Mouse (Mus musculus) kidney, adult 18-20 months (tissue): ENCODE measurements around the gene H2al1d.
A peak's percentile ranks its signal among the peaks of the same experiment; 100 is the strongest.
"Not testable (repeated sequence)": the region's sequence is repeated elsewhere in the genome, so short reads cannot be mapped to it uniquely, and the experiment has no call there.

Experiments used
- DNase-seq: peaks from one replicate; pipeline ENCODE4 v3.0.0; 2021

Gene H2al1d

DNA sequence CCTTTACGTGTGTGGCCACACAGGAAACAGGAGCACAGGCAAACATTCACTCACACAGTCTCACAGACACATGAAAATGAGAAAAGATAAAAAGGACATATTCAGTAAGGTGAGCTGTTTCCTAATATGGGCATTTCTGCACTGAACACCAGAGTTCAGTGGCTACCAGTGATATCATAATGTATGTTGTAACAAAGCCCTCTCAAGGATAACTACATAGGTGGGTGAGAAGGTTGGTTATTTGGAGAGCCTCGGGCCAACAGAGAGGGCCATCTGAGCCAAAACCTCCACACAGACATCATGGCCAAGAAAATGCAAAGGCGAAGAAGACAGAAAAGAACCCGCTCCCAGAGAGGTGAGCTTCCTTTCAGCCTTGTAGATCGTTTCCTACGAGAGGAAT is at the start of gene H2al1d:
Gene H2al1d (plus strand): TSS at position 301 of the 400 bp plus-strand sequence.
- DNase-seq = not testable (repeated sequence)

DNA sequence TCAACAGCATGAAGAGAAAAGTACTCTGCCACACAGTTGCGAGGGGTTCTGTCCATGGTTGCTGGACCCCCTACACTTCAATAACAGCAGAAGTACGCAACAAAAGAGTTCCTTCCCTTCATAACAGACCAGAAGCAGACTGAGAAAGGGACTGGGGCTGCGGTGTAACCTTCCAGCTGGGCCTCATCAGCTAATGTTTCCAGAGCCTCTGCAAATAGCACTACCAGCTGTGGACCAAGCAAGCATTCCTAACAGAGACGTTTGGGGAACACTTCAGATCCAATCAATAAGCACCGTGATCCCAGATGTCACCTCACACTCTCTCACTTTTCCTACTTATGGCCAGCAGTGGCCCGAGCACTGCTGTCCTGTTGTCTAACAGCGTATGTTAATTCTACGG is 43.7 kb upstream of the H2al1d start:
- no peak for DNase-seq

DNA sequence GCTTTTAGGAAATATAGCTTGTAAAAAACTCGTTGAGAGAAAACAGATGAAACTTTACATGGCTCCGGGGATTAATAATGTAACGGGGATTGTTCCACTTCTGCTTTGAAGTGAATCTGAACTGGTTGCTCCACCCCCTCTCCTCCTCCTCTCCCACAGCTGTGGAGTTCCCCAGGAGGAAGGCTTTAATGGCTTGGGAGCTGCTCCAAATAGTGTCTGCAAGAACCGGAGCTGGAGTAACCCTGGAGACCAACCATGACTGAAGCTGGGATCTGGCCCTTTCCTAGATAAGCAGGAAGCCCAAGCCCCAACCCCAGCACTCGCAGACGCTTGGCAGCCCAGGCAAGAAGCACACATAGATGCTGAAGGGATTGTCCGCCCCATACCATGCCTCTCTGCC is 40.8 kb upstream of the H2al1d start:
- no peak for DNase-seq

DNA sequence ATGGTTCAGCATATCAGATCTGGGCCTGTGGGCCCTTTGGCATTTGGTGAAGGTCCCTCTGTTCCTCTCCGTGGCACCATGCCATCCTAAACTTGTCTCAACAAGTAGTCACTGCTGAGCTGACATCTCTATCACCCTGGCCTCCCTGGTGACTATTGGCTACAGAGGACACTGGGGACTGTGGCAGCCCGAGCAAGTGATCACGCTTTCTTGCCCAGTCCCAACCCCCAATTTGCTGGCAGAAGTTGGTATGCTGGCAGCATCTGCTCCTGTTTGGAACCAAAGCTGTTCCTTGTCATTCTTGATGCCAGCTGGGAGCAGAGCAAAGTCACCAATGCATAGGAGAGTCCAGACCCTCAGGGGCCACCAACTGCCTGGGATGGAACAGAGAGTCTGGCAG is 39.5 kb upstream of the H2al1d start:
- DNase-seq = no peak

DNA sequence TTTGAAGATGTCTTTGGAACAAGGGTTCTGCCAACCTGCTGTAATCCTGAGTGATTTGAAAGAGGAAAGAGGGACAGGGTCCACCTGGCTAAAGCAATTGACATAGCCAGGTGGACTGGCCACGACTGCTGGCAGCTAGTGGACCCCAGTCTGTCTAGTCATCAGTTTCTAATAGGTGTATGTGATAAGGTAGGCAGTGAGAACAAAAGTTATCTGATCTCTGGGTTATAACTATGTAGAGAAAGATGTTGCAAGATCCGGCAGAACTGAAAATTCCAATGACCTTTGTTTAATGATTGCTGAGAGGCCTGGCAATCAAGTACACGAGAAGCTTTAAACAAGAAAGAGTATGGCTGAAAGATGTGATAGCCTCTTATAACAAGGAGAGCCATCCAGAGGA is 35.4 kb upstream of the H2al1d start:
- DNase-seq = no peak

DNA sequence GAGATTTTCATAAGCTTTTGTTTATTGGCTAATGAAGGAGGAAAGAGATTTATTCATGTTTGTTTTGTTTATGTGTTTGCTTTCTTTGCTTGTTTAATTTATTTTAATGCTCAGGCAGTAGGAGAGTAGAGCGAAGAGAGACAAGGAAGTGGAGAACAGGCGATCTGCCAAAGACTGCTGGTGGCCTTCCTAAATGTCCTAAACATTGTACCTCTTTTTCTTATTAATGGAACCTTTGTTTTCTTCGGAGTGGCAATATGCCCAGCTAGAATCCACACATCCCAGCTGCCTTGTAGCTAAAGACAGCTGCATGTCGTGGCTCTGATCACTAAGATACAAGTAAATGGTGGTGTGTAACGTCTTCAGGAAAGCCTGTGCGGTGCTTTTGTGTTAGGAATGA is 31.5 kb upstream of the H2al1d start:
- DNase-seq = no peak

DNA sequence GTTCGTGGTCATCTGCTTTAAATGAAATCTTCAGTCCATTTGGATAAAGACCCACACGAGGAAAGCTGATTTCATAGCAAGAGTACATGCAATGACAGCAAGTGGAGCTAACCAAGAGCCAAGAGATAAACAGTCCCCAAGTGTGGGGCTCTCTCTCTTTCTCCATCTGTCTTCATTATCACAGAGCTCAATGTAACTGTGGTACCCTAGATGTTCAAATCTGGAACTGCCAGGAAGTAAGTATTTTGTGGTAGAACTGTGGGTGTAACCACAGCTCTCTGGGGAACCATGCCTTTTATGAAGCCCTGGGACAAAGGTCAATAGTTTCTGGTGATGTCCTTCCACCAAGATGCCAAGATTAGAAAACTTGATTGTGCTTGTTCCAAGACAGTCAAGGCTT is 27.9 kb upstream of the H2al1d start:
- DNase-seq = no peak

DNA sequence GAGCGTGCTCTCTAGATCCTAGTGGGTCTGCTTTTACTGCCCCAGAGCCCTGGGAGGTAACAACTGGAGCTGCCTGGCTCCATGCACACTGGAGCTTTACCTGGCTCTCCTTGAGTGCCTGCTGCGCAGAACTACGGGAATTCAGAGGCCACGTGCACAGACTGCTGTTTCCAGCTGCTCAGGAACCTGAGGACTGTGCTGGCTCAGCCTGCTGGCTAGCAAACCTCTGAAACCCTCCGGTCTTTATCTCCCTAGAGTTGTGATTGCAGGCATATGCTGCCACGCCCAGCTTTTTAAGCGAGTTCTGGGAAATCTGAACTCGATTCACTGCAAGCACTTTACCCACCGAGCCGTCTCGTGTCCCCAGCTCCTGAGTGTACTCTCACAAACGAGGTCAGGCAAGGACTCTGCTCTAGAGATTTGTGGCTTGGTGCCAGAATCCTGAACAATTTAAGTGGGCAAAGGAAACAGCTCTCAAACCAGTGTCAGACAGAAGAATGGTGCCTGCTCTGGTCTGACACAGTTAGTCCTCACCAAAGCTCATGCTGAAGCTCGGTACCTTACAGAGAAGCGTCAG is 20.2 kb upstream of the H2al1d start:
- peak; percentile 4 for DNase-seq

DNA sequence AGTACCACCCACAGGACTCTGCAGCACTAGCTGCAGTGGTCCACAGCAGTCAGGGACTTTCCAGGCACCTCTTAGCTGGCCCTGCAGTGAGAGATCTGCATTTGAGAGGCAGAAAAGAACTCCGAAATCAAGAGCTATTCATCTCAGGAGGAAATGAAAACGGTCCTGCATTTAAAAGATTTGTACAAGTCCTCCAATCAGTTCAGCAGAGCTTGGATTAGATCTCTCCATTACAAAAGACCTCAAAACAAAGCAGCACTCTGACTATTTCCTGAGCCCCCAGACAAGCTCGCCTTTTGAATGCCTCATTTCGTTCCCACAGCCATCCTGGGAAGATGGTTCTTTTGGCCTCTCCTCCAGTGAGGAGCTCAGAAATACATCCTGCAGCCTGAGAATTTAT is 19.4 kb upstream of the H2al1d start:
- DNase-seq = no peak

DNA sequence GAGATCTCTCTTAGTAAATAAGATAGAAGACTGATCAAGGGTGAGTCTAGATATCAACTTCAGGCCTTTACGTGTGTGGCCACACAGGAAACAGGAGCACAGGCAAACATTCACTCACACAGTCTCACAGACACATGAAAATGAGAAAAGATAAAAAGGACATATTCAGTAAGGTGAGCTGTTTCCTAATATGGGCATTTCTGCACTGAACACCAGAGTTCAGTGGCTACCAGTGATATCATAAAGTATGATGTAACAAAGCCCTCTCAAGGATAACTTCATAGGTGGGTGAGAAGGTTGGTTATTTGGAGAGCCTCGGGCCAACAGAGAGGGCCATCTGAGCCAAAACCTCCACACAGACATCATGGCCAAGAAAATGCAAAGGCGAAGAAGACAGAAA is 9.7 kb upstream of the H2al1d start, which contains the start of gene H2al1a:
Gene H2al1a (plus strand): TSS at position 301 of the 400 bp plus-strand sequence.
- not testable (repeated sequence) for DNase-seq

DNA sequence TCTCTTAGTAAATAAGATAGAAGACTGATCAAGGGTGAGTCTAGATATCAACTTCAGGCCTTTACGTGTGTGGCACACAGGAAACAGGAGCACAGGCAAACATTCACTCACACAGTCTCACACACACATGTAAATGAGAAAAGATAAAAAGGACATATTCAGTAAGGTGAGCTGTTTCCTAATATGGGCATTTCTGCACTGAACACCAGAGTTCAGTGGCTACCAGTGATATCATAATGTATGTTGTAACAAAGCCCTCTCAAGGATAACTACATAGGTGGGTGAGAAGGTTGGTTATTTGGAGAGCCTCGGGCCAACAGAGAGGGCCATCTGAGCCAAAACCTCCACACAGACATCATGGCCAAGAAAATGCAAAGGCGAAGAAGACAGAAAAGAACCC is 6.5 kb upstream of the H2al1d start, which contains the start of gene H2al1b:
Gene H2al1b (plus strand): TSS at position 301 of the 400 bp plus-strand sequence.
- not testable (repeated sequence) for DNase-seq

DNA sequence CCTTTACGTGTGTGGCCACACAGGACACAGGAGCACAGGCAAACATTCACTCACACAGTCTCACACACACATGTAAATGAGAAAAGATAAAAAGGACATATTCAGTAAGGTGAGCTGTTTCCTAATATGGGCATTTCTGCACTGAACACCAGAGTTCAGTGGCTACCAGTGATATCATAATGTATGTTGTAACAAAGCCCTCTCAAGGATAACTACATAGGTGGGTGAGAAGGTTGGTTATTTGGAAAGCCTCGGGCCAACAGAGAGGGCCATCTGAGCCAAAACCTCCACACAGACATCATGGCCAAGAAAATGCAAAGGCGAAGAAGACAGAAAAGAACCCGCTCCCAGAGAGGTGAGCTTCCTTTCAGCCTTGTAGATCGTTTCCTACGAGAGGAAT is 3.3 kb upstream of the H2al1d start, which contains the start of gene H2al1c:
Gene H2al1c (plus strand): TSS at position 301 of the 400 bp plus-strand sequence.
- not testable (repeated sequence) for DNase-seq

DNA sequence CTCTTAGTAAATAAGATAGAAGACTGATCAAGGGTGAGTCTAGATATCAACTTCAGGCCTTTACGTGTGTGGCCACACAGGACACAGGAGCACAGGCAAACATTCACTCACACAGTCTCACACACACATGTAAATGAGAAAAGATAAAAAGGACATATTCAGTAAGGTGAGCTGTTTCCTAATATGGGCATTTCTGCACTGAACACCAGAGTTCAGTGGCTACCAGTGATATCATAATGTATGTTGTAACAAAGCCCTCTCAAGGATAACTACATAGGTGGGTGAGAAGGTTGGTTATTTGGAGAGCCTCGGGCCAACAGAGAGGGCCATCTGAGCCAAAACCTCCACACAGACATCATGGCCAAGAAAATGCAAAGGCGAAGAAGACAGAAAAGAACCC is 3.0 kb downstream of the H2al1d start, which contains the start of gene H2al1e:
Gene H2al1e (plus strand): TSS at position 301 of the 400 bp plus-strand sequence.
- DNase-seq = not testable (repeated sequence)

DNA sequence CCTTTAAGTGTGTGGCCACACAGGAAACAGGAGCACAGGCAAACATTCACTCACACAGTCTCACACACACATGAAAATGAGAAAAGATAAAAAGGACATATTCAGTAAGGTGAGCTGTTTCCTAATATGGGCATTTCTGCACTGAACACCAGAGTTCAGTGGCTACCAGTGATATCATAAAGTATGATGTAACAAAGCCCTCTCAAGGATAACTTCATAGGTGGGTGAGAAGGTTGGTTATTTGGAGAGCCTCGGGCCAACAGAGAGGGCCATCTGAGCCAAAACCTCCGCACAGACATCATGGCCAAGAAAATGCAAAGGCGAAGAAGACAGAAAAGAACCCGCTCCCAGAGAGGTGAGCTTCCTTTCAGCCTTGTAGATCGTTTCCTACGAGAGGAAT is 6.2 kb downstream of the H2al1d start, which contains the start of gene H2al1f:
Gene H2al1f (plus strand): TSS at position 301 of the 400 bp plus-strand sequence.
- not testable (repeated sequence) for DNase-seq

DNA sequence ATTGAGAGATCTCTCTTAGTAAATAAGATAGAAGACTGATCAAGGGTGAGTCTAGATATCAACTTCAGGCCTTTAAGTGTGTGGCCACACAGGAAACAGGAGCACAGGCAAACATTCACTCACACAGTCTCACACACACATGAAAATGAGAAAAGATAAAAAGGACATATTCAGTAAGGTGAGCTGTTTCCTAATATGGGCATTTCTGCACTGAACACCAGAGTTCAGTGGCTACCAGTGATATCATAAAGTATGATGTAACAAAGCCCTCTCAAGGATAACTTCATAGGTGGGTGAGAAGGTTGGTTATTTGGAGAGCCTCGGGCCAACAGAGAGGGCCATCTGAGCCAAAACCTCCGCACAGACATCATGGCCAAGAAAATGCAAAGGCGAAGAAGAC is 9.3 kb downstream of the H2al1d start, which contains the start of gene H2al1g:
Gene H2al1g (plus strand): TSS at position 301 of the 400 bp plus-strand sequence.
- DNase-seq = not testable (repeated sequence)

DNA sequence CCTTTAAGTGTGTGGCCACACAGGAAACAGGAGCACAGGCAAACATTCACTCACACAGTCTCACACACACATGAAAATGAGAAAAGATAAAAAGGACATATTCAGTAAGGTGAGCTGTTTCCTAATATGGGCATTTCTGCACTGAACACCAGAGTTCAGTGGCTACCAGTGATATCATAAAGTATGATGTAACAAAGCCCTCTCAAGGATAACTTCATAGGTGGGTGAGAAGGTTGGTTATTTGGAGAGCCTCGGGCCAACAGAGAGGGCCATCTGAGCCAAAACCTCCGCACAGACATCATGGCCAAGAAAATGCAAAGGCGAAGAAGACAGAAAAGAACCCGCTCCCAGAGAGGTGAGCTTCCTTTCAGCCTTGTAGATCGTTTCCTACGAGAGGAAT is 12.6 kb downstream of the H2al1d start, which contains the start of gene H2al1h:
Gene H2al1h (plus strand): TSS at position 301 of the 400 bp plus-strand sequence.
- not testable (repeated sequence) for DNase-seq

DNA sequence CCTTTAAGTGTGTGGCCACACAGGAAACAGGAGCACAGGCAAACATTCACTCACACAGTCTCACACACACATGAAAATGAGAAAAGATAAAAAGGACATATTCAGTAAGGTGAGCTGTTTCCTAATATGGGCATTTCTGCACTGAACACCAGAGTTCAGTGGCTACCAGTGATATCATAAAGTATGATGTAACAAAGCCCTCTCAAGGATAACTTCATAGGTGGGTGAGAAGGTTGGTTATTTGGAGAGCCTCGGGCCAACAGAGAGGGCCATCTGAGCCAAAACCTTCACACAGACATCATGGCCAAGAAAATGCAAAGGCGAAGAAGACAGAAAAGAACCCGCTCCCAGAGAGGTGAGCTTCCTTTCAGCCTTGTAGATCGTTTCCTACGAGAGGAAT is 15.7 kb downstream of the H2al1d start, which contains the start of gene H2al1i:
Gene H2al1i (plus strand): TSS at position 301 of the 400 bp plus-strand sequence.
- DNase-seq = not testable (repeated sequence)

DNA sequence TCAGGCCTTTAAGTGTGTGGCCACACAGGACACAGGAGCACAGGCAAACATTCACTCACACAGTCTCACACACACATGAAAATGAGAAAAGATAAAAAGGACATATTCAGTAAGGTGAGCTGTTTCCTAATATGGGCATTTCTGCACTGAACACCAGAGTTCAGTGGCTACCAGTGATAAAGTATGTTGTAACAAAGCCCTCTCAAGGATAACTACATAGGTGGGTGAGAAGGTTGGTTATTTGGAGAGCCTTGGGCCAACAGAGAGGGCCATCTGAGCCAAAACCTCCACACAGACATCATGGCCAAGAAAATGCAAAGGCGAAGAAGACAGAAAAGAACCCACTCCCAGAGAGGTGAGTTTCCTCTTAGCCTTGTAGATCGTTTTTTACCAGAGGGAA is 18.9 kb downstream of the H2al1d start, which contains the start of gene H2al1j:
Gene H2al1j (plus strand): TSS at position 301 of the 400 bp plus-strand sequence.
- not testable (repeated sequence) for DNase-seq

DNA sequence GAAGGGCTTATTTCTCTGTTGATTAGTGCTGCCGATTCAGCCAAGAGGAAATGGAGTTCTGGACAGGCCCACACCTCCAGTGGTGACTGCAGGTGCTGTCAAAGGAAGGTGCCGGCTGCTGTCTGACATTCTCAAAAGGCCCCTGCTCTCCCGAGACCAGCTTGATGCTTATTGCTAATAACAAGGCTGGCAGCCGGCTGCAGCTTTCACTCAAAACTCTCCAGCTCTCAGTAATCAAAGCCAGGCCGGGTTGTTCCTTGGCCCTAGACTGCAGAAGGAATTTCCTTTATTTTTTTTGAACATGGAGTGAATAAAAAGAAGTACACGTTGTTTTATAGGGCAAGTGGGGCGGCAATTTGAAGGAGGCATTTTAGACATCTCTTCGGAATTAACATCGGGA is 37.1 kb downstream of the H2al1d start:
- DNase-seq = no peak

DNA sequence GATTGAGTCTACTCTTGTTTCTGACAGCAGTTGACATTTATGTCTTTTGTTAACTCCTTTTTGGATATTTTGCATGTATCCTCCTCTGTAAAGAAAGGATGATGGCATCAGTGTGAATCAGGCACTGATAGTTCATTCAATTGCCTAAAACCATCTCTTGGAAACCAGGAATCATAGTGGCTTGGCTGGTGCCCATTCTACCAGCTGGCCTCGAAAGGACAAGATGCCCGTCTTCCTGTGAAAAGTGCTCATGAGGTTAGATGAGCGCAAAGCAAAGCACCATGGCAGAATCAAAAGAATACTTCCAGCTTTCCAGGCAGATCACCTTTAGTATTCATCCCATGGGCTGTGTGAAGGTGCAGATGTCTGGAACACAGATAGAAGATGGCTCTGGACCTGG is 38.1 kb downstream of the H2al1d start:
- DNase-seq = no peak
